Mouse (Mus musculus): ENCODE data around the gene Ggt5. TPM values are rescaled to one million over a fixed set of nuclear protein-coding genes. Genes with fewer than 3 reads are reported as not detected.

Gene Ggt5
- polyA plus RNA-seq, 1 experiment from 2014 or later, result 1.6 TPM

- Histone ChIP-seq H3K36me3 (no peaks in the 10 kb centered on the region), H3K27me3 (no peaks in the 10 kb centered on the region), H3K4me2 (no peak overlapping the region), H3K9ac (no peak overlapping the region), H3K9me3 (no peaks in the 10 kb centered on the region), H3K27ac (peak overlapping the region; percentile 57; the same call in 1 of the 2 replicates), H3K4me3 (no peak overlapping the region), H3K4me1 (peaks cover 6% of the 10 kb centered on the region; the same call in 1 of the 2 replicates)
- 64% methylated on average over 5 of the region's 5 CpGs for WGBS
- peak; percentile 69; the same call in 1 of the 2 replicates for ATAC-seq (ENCODE audit: insufficient number of reproducible peaks, low FRiP score, low TSS enrichment, low read depth)
Observed at GRCm38 (mm10) chr10:75633048-75633447, 43.9 kb downstream of the Ggt5 start.

GRCm38 (mm10) chr10:75633576-75634139, 44.5 kb downstream of the Ggt5 start:
- no peak for ATAC-seq (ENCODE audit: insufficient number of reproducible peaks, low FRiP score, low TSS enrichment, low read depth)
- Histone ChIP-seq H3K27me3 (no peaks in the 10 kb centered on the region), H3K27ac (0 out of 2 replicates have a peak overlapping the region, but pooled peaks have one; percentile 57), H3K9ac (no peak overlapping the region), H3K4me3 (no peak overlapping the region), H3K36me3 (no peaks in the 10 kb centered on the region), H3K4me2 (no peak overlapping the region), H3K4me1 (peaks cover 6% of the 10 kb centered on the region; the same call in 1 of the 2 replicates), H3K9me3 (no peaks in the 10 kb centered on the region)
- whole genome bisulfite sequencing, result 62% methylated on average over 14 of the region's 14 CpGs

- H3K4me3 ChIP-seq, result no peak overlapping the region
- H3K4me1 ChIP-seq, result peaks cover 6% of the 10 kb centered on the region; the same call in 1 of the 2 replicates
- no peaks in the 10 kb centered on the region for H3K27me3 ChIP-seq
- no peak overlapping the region for H3K4me2 ChIP-seq
- 93% methylated on average over 8 of the region's 8 CpGs for WGBS
- H3K36me3 ChIP-seq, result no peaks in the 10 kb centered on the region
- H3K9me3 ChIP-seq, result no peaks in the 10 kb centered on the region
- H3K9ac ChIP-seq, result no peak overlapping the region
- ATAC-seq (ENCODE audit: insufficient number of reproducible peaks, low FRiP score, low TSS enrichment, low read depth), result no peak
- no peak overlapping the region for H3K27ac ChIP-seq
Observed at GRCm38 (mm10) chr10:75634610-75635009, 45.5 kb downstream of the Ggt5 start.

- no peak overlapping the region for H3K27ac ChIP-seq
- peaks cover 6% of the 10 kb centered on the region; the same call in 1 of the 2 replicates for H3K4me1 ChIP-seq
- 67% methylated on average over 14 of the region's 14 CpGs for WGBS
- no peaks in the 10 kb centered on the region for H3K36me3 ChIP-seq
- no peaks in the 10 kb centered on the region for H3K27me3 ChIP-seq
- H3K4me3 ChIP-seq, result no peak overlapping the region
- no peak overlapping the region for H3K4me2 ChIP-seq
- H3K9ac ChIP-seq, result no peak overlapping the region
- ATAC-seq (ENCODE audit: insufficient number of reproducible peaks, low FRiP score, low TSS enrichment, low read depth), result no peak
- H3K9me3 ChIP-seq, result no peaks in the 10 kb centered on the region
Observed at GRCm38 (mm10) chr10:75635019-75635692, 46.0 kb downstream of the Ggt5 start.

- Histone ChIP-seq H3K4me2 (no peak overlapping the region), H3K4me3 (no peak overlapping the region)
- WGBS, result 4% methylated on average over 9 of the region's 9 CpGs
Observed at GRCm38 (mm10) chr10:75635693-75636055, 46.5 kb downstream of the Ggt5 start.

GRCm38 (mm10) chr10:75636084-75636786, 47.1 kb downstream of the Ggt5 start:
- Histone ChIP-seq H3K9me3 (no peaks in the 10 kb centered on the region), H3K36me3 (no peaks in the 10 kb centered on the region), H3K27ac (no peak overlapping the region), H3K4me2 (no peak overlapping the region), H3K4me1 (peaks cover 6% of the 10 kb centered on the region; the same call in 1 of the 2 replicates), H3K9ac (no peak overlapping the region), H3K4me3 (no peak overlapping the region), H3K27me3 (no peaks in the 10 kb centered on the region)
- no peak for ATAC-seq (ENCODE audit: insufficient number of reproducible peaks, low FRiP score, low TSS enrichment, low read depth)
- 84% methylated on average over 12 of the region's 12 CpGs for WGBS

More at GRCm38 (mm10) chr10:75635693-75636055, 46.5 kb downstream of the Ggt5 start:
- no peak for ATAC-seq (ENCODE audit: insufficient number of reproducible peaks, low FRiP score, low TSS enrichment, low read depth)
- H3K36me3 ChIP-seq, result no peaks in the 10 kb centered on the region
- no peaks in the 10 kb centered on the region for H3K27me3 ChIP-seq
- no peak overlapping the region for H3K27ac ChIP-seq
- no peaks in the 10 kb centered on the region for H3K9me3 ChIP-seq
- H3K4me1 ChIP-seq, result peaks cover 6% of the 10 kb centered on the region; the same call in 1 of the 2 replicates
- H3K9ac ChIP-seq, result no peak overlapping the region

GRCm38 (mm10) chr10:75637711-75638110, 48.6 kb downstream of the Ggt5 start:
- Histone ChIP-seq H3K27me3 (no peaks in the 10 kb centered on the region), H3K9ac (no peak overlapping the region), H3K36me3 (no peaks in the 10 kb centered on the region), H3K4me3 (no peak overlapping the region), H3K4me1 (peaks cover 9% of the 10 kb centered on the region; the same call in 1 of the 2 replicates), H3K4me2 (no peak overlapping the region), H3K27ac (no peak overlapping the region), H3K9me3 (no peaks in the 10 kb centered on the region)
- 85% methylated on average over 11 of the region's 11 CpGs for WGBS
- ATAC-seq (ENCODE audit: insufficient number of reproducible peaks, low FRiP score, low TSS enrichment, low read depth), result no peak

GRCm38 (mm10) chr10:75641721-75642222, 52.6 kb downstream of the Ggt5 start:
- no peaks in the 10 kb centered on the region for H3K27me3 ChIP-seq
- 82% methylated on average over 7 of the region's 7 CpGs for WGBS
- no peak overlapping the region for H3K9ac ChIP-seq
- peaks cover 17% of the 10 kb centered on the region for H3K4me1 ChIP-seq
- ATAC-seq (ENCODE audit: insufficient number of reproducible peaks, low FRiP score, low TSS enrichment, low read depth), result no peak
- no peak overlapping the region for H3K4me2 ChIP-seq
- H3K36me3 ChIP-seq, result peaks cover 10% of the 10 kb centered on the region
- no peak overlapping the region; the same call in 1 of the 2 replicates for H3K27ac ChIP-seq
- no peaks in the 10 kb centered on the region for H3K9me3 ChIP-seq
- no peak overlapping the region for H3K4me3 ChIP-seq

- no peak for ATAC-seq (ENCODE audit: insufficient number of reproducible peaks, low FRiP score, low TSS enrichment, low read depth)
- Histone ChIP-seq H3K36me3 (peaks cover 16% of the 10 kb centered on the region), H3K27me3 (no peaks in the 10 kb centered on the region), H3K4me3 (no peak overlapping the region), H3K9ac (no peak overlapping the region), H3K27ac (no peak overlapping the region), H3K9me3 (no peaks in the 10 kb centered on the region), H3K4me1 (peaks cover 19% of the 10 kb centered on the region), H3K4me2 (no peak overlapping the region)
- WGBS, result 82% methylated on average over 9 of the region's 9 CpGs
Observed at GRCm38 (mm10) chr10:75642436-75642835, 53.3 kb downstream of the Ggt5 start.

- no peak overlapping the region for H3K4me2 ChIP-seq
- H3K4me1 ChIP-seq, result peaks cover 24% of the 10 kb centered on the region
- H3K9ac ChIP-seq, result 0 out of 2 replicates have a peak overlapping the region, but pooled peaks have one; percentile 1
- H3K9me3 ChIP-seq, result no peaks in the 10 kb centered on the region
- H3K27ac ChIP-seq, result no peak overlapping the region
- WGBS, result 82% methylated on average over 2 of the region's 2 CpGs
- H3K36me3 ChIP-seq, result peaks cover 21% of the 10 kb centered on the region
- no peak for ATAC-seq (ENCODE audit: insufficient number of reproducible peaks, low FRiP score, low TSS enrichment, low read depth)
- H3K4me3 ChIP-seq, result no peak overlapping the region
- no peaks in the 10 kb centered on the region for H3K27me3 ChIP-seq
Observed at GRCm38 (mm10) chr10:75642891-75643290, 53.8 kb downstream of the Ggt5 start.

GRCm38 (mm10) chr10:75643741-75644343, 54.7 kb downstream of the Ggt5 start, which contains the start of gene Susd2:
Gene Susd2 (minus strand): TSS chr10:75644008.
- Histone ChIP-seq H3K4me1 (peaks cover 24% of the 10 kb centered on the region), H3K4me2 (peak within 1 kb of the TSS; percentile 30), H3K9me3 (no peaks in the 10 kb centered on the region), H3K4me3 (no peak within 1 kb of the TSS), H3K27ac (no peak within 1 kb of the TSS), H3K36me3 (peaks cover 27% of the 10 kb centered on the region), H3K9ac (0 out of 2 replicates have a peak within 1 kb of the TSS, but pooled peaks have one; percentile 1), H3K27me3 (no peaks in the 10 kb centered on the region)
- no peak for ATAC-seq (ENCODE audit: insufficient number of reproducible peaks, low FRiP score, low TSS enrichment, low read depth)
- WGBS, result 4% methylated on average over 11 of the region's 11 CpGs
